10 mouse cellular contexts compared by ENCODE assay signal in genomic region chr12:100265546-100266309, GRCm38 (mm10).
A peak's percentile ranks its signal among the peaks of the same experiment; 100 is the strongest.
DNase-seq lines count a peak whose midpoint lies in the region; ATAC-seq lines count a peak whose summit lies in the region.
"Had no signal": no experiment of that assay in that cellular context is flagged by ENCODE, and none has a peak within 500 bp of the region (broad histone marks: within the 10 kb centered on the region; RNA-seq: fewer than 3 reads in every experiment).

No protein-coding gene starts in this region.

- H3K27ac ChIP-seq in hindbrain, embryonic 14.5 days: peak overlapping the region; percentile 26; the same call in 1 of the 2 replicates
- H3K27ac ChIP-seq in hindbrain, embryonic 10.5 days: no peak overlapping the region
- H3K27ac ChIP-seq: lung, embryonic 15.5 days had no signal

- ATAC-seq in hindbrain, embryonic 14.5 days (ENCODE audit: low FRiP score): peak; percentile 77

- H3K9ac ChIP-seq in hindbrain, embryonic 14.5 days: no peak overlapping the region
- H3K9ac ChIP-seq: lung, embryonic 15.5 days had no signal

- WGBS in hindbrain, embryonic 14.5 days: 46% methylated on average over 9 of the region's 9 CpGs
- 79% methylated on average over 9 of the region's 9 CpGs for WGBS in hindbrain, embryonic 10.5 days

- no peak overlapping the region for H3K4me3 ChIP-seq in hindbrain, embryonic 14.5 days (replicated peaks; ENCODE audit: low read length)
- no peak overlapping the region for H3K4me3 ChIP-seq in hindbrain, embryonic 10.5 days
- H3K4me3 ChIP-seq: erythroblast, embryonic 14.5 days; lung, embryonic 15.5 days had no signal

- peaks cover 13% of the 10 kb centered on the region for H3K4me1 ChIP-seq in hindbrain, embryonic 14.5 days (replicated peaks; ENCODE audit: control insufficient read depth, insufficient read depth, low read length)
- H3K4me1 ChIP-seq in hindbrain, embryonic 10.5 days (replicated peaks): peaks cover 10% of the 10 kb centered on the region
- H3K4me1 ChIP-seq: lung, embryonic 15.5 days had no signal

- peak; percentile 74 for DNase-seq in hindbrain, embryonic 14.5 days (ENCODE audit: low spot score)
- DNase-seq in hindbrain, embryonic 10.5 days (ENCODE audit: low spot score): no peak
- peak; percentile 69 to 78 for DNase-seq in adrenal gland, postnatal 36 days
- DNase-seq in frontal cortex, postnatal 14 days (ENCODE audit: low spot score in 2 of 2): peak; percentile 90 to 94
- peak; percentile 93 for DNase-seq in left cerebral cortex, adult 11 months (ENCODE audit: low spot score)
- peak; percentile 95 to 96 for DNase-seq in right cerebral cortex, adult 2 months (ENCODE audit: low spot score in 2 of 2)
- DNase-seq in spleen, adult 18-20 months: no peak
- DNase-seq in embryo, embryonic 10.5 days (ENCODE audit: low spot score): no peak

- H3K27me3 ChIP-seq in hindbrain, embryonic 14.5 days (ENCODE audit: control insufficient read depth, insufficient read depth, low read length): no peaks in the 10 kb centered on the region
- no peaks in the 10 kb centered on the region for H3K27me3 ChIP-seq in hindbrain, embryonic 10.5 days (ENCODE audit: insufficient read depth, poor library complexity, severe bottlenecking)

- H3K9me3 ChIP-seq in hindbrain, embryonic 14.5 days (ENCODE audit: control insufficient read depth, low read length): no peaks in the 10 kb centered on the region
- no peaks in the 10 kb centered on the region for H3K9me3 ChIP-seq in hindbrain, embryonic 10.5 days
- H3K9me3 ChIP-seq: lung, embryonic 15.5 days had no signal

- no peak overlapping the region for H3K4me2 ChIP-seq in hindbrain, embryonic 14.5 days (replicated peaks)
- H3K4me2 ChIP-seq: lung, embryonic 15.5 days had no signal

- H3K36me3 ChIP-seq in hindbrain, embryonic 14.5 days (replicated peaks; ENCODE audit: control insufficient read depth, insufficient read depth): no peaks in the 10 kb centered on the region
- no peaks in the 10 kb centered on the region for H3K36me3 ChIP-seq in hindbrain, embryonic 10.5 days
- H3K36me3 ChIP-seq: lung, embryonic 15.5 days had no signal

Comparison
In these comparisons a context has a peak if more than half of its experiments do, and no peak if none do; other contexts are left out.
1. DNase-seq: peak in hindbrain, embryonic 14.5 days (single experiment), adrenal gland, postnatal 36 days (2 of 2), frontal cortex, postnatal 14 days (2 of 2), left cerebral cortex, adult 11 months (single experiment) and right cerebral cortex, adult 2 months (2 of 2); none in hindbrain, embryonic 10.5 days (single experiment), spleen, adult 18-20 months (0 of 2) and embryo, embryonic 10.5 days (single experiment).